Mouse (Mus musculus) cerebellum, postnatal 25 days (tissue): ENCODE data around the gene Msgn1.
A peak's percentile ranks its signal among the peaks of the same experiment; 100 is the strongest.

ENCODE experiments used
- DNase-seq, 2 experiments: peaks; one replicate each; pipeline ENCODE4 v3.0.0; 2021; ENCODE audit warnings: mixed read lengths in 2 of 2

The Msgn1 gene

DNA sequence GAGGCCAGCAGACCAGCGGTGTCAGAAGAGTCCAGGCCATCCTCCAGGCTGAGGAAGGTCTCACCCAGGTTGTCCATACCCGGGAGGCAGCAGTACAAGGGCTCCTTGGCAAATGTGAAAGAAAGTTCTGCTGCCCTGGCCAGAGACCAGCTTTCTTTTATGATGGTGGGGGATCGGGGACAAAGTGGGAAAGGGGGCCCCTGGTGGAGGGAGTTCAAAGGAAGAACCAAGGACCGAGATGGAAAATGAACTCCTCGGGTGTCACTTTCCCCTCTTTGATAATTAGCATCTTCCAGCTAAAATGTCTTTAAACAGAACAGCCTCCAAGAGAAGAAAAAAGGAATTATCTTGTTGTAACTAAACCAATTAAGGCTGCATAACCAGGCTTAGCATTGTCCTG, at the start of gene Msgn1:
Msgn1 (minus strand) TSS at position 101 of the 400 bp plus-strand sequence.
- DNase-seq: no peak

DNA sequence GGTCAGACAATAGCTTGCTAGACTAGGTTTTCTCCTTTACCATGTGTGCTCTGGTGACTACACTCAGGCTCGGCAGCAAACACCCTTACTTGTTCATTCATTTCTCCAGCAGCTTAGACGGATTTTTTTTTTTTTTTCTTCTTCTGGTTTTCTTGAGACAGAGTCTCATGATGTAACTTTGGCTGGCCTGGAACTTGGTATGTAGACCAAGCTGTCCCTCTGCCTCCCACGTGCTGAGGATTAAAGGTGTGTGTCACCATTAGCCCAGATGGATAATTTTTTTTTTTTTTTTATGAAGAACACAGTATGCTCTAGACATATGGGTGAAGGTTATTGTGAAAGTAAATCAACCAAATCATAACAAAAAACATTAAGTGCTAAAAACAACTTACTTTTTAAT, 41.5 kb upstream of the Msgn1 start:
- DNase-seq: no peak

DNA sequence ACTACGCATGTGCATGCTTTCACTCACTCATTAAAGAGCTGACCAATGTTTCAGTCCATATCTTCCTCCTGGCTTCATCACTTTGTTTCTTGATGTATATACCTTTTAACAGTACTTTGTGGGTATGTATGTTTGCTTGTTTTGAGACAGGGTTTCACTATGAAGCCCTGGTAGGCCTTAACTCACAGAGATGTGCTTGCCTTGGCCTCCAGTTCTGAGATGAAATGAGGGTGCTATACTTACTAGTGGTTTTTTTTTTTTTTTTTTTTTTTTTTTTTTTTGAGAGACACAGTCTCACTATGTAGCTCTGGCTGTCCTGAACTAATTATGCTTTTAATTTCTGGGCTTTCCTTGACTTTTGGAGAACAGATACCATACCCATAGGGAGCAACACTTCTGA, 38.7 kb upstream of the Msgn1 start:
- no peak for DNase-seq

DNA sequence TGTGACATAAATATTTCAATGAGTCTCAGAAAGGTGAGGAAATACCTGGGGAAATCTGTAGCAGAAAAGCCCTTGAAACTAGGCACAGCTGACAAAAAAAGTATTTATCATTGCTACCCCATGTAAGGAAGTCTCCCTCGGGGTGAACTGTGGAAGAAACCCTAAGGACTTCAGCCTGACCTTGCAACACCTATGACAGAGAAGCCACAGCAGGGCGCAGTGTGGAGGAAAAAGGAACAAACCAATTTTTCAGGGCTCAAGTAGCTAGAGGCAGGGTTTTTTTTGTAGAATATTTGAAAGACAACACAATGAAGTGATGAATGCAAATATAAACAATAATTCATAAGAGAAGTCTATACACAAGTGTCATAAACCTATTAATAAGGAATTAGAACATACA, 27.2 kb upstream of the Msgn1 start:
- no peak for DNase-seq

DNA sequence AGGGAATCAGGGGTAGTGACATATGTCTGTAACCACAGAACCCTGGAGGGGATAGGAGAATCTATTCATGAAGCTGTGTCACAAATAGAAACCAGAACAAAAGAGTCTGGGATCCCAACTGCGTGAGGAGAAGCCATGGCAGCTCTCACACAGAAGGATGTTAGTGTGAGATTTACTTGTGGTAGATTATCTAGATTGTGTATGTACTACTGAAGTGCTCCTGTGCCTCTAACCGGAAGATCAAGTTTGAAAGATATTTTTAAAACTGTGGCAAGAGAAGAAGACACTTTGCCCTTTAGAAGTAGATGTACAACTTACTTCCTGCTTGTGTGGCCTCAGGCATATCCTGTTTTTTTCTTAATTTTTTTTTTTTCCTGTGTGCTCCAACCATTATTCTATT, 21.5 kb upstream of the Msgn1 start:
- no peak for DNase-seq

DNA sequence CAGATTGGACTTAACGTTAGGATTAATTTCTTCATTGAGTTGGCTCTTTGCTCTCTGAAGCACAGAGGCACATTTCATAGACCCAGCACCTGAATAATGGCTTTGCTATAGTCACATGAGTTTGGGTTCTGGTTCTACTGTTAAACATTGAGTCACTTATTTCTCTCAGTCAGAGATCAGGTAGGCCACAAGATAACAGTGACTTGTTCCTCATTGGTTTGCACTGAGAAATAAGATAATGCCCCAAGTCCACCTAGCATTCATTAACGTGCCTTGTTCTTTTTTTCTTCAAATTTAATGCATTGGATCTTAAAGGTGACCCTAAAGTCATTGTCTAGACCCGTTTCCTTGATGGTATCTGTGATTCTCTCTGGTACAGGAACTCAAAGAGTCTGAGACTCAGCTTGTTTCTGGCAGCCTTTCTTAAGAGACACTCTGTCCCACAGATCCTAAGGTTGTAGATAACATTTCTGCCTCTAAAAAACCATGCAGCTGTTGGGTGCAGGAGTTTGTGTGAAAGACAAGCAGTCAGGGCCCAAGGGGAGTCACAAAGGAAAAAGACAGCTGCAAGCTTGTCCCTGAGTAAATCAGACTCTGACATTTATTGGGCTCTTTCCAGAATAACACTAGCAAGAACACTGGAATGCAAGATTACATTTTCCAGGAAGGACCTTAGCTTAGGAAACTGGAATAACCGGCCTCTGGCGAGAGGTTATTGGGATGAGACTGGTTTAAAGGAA, 17.9 kb upstream of the Msgn1 start:
- DNase-seq: no peak

DNA sequence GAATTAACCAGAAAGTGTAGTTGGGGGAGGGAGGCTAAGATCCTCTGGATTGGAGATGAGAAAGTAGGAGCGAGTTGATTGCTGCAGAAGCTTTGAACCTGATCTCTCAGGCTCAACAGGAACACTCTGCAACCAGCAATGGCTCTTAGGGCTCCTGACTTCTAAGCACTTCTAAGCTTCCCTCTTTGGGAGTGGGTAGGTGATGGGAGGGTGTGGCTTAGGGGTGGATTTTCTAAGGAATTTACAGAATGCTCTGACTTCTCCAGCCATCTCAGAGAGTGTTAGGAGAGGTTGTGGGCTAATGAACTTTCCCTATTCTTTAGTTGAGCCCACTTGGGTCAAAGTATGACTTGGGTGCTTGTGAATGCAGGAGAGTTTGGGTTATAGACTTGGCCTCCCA, 17.4 kb upstream of the Msgn1 start:
- no peak for DNase-seq

DNA sequence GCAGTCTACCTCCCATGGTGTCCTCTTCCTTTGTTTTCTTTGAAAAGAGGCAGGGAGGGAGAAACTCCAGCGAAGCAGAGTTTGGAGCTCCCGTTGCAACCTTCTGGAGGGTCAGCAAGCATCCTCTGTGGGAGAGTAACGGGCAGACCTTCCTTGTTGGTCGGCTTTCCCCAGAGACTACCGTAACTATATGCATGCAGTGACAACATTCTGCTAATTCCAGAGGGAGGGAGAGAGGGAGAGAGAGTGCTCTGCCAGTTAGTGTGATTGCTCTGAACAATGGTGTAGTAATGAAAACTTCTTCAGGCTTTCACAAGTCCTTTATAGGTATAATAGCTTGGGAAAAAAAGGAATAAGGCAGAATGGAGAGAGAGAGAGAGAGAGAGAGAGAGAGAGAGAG, 15.9 kb upstream of the Msgn1 start:
- DNase-seq: no peak

DNA sequence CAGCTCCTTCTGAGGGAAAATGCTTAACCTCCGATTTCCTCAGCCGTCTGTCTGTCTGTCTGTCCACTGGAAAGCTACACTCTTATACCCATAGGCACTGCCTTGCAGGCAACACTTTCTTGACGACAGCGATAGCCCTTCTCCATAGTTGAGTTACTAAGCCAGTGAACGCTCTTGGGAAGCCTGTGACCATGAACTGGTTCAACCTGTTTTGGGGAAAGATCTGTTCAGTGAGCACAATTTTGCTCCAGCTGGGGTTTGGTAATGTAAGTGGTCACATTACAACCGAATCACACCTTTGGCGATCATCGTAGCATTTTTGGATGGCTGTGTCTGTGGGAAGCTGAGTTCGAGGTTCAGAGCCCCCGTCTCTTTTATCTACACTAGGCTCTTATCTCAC, 14.3 kb upstream of the Msgn1 start:
- no peak for DNase-seq

DNA sequence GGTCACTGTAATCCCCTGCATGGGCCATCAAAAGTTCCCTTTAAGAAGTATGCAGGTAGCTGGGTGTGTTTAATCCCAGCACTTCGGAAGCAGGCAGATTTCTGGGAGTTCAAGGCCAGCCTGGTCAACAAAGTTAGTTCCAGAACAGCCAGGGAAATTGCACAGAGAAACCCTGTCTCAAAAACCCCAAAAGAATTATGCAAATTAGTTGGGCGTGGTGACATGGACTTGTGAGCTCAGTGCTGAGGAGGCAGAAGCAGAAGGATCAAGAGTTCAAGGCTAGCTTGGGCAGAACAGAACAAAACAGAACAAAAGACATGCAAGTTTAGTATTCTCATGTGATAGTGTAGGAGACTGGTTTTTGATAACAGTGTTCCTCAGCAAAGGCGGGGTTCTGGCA, 13.8 kb upstream of the Msgn1 start:
- DNase-seq: no peak

DNA sequence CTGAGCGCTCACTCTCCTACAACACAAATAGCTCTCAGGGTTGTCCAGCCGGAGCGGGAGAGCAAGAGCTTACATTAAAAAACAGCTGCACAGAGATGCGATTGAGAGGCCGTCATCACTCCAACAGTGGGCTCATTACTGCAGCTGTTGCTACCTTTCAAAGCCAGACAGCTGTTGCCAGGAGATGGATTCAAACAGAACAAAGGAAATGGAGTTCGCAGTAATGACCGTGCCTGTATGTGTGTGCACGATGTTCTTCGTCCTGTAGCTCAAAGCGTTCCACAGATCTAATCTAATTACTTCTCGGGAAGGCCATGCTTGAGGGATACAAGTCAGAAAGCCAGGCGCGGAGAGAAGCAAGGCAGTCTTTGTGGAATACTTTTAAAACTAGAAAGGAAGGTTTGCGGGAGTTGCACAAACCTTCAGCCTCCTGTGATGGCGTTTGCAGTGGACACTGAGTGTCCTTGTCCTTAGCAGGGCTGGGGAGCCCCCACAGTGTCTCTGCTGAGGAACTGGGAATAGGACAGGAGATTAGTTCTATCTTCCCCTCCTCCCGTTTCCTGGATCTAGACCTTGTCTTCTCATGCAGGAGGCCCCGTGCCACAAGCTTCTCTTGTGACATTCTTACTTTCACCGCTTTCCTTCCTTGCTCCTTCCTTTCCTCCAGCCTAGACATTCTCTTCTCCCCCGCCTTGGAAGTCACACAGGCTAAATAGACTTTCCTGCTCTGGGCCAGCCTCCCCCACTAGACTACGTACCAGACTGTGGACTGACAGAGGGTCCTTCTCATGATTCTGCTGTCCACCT, 13.0 kb upstream of the Msgn1 start:
- DNase-seq: no peak

DNA sequence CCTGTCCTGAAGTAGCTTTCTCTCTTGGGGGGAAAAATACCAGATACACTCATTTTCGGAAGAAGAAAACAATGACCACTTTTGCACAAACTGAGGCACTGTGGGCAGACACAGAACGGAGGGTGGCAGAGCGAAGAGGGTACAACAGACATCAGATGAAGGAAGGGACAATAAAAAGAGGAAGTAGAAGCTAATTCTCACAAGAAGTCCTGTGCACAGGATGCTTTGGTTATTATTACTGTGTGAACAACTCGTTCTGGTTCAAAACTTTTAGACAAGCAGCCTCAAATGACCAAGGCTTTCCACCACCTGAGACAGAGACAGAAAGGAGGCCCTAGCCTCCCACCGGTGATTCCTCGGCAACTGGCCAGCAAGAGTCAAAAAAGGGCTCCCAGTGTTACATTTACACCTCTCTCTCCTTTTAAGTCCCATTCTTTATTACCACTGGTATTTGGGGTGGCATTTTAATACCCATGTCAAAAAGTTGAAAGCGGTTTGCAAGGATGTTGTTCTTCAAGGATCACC, 9.0 kb upstream of the Msgn1 start:
- no peak for DNase-seq

DNA sequence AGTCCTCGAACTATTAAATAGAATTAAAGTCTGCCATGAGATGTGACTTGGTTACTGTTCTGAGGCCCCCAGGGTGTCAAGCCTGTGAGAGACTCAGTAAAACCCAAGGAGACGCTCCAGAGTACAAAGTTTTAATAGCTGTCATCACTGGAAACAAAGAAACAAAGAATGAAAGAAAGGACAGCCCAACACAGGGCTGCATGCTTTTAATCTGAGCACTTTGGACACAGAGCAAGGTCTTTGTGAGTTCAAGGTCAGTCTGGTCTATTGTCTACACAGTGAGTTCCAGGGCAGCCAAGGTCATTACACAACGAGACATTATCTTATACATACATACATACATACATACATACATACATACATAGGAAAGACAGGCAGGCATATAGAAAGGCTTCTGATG, 7.7 kb upstream of the Msgn1 start:
- DNase-seq: no peak

DNA sequence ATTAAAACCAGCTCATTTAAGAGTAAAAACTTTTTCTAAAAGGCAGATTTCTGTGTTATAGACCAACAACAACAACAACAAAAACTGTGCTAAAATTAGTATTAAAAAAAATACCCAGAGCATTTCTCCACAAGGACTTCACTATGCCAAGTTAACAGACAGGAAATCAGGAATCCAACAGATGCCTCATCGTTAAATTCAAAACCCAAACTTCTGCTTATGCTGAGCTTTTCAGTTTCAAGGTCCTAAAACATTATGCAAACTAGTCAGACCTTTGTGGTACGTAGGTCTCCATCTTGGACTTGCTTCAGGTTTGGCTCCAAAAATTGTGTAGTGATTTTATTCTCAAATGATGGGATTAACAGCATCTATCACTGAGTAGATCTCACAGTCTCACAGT, 6.8 kb upstream of the Msgn1 start:
- no peak for DNase-seq

DNA sequence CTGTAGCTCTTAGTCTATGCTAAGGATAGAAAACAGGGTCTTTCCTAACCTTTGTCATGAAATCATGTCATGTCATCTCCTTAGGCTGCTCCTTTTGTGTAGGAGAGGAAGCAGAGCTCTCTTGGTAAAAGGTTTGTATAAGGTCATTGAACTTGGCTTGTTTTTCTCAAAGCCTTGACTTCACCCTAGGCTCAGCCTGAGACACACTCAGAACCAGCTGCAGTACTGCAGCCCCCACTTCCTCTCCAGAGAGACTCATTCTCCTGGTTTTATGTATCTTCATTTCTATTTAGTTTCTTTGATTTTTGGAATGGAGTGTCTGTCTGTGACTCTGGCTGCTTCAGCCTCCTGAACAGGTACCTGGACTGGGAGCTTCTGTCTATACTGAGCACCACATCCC, 6.0 kb upstream of the Msgn1 start:
- DNase-seq: no peak

DNA sequence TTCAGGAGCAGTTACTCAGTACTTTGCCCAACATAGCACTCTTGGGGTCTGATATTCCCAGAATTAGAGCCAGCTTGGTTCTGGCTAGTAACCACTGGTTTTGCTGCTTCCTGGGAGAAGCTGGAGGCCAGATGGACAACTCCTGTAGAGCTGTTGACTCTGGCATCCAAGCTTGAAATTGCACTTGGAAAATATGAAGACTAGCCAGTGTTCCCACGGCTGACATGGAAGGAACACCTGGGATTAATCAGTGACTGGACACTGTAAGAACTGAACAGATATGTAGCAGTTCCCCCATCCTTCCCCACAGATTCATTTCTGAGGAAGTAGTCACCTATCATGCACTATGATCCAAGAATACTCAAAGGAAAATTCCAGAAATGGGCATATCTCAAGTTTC, 4.1 kb upstream of the Msgn1 start:
- no peak for DNase-seq

DNA sequence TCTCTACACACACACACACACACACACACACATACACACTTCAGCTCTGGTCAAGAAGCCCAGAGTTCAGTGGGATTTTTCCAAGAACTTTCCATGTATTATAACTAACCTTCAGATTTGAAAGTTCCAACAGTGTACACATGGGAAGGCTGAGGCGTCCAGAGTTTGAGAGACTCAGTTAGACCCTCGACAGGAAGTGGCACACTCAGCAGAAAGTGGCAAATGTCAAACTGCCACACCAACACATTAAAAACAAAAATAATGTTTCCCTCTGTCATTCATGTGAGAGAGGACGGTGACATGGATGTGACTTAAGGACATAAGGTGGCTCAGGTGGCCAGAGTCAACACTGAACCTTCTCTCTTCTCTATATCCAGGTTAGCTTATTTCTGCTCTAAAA, 1.6 kb upstream of the Msgn1 start:
- no peak for DNase-seq

DNA sequence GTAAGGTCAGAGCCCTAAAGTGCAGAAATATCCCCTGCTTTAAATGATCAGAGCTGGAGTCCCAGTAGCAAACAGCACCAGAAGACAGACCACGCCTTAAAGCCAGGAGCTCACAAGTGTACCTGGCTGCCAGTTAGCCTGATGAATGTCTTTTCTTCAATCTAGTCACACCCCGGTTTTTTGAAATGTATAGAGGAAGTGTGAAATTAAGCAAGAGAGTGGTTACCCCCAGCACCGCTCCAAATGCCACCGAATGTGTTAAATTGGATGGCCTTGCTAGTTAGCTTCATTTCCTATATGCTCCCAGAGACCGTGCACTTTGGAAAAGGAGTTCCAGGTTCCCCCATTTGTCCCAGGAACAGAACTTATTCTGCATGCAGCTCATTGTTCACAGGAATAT, 864 bp upstream of the Msgn1 start:
- DNase-seq: no peak

DNA sequence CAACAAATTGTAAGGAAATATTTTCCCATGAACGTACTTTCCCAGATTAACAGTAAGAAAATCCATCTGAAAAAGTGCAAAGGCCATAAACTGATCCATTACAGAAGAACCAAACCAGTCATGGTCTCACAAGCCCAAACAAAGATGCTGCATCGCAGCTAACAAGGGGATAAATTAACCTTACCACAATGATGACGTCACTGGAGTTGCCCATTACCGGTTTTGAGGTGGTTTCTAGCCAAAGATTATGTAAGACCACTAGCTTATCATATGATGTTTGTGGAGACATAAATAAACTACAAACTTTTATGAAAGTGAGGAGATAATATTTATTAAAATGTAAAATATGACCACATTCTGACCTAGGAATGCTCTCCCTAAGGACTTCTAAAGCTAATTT, 2.5 kb downstream of the Msgn1 start:
- DNase-seq: no peak

DNA sequence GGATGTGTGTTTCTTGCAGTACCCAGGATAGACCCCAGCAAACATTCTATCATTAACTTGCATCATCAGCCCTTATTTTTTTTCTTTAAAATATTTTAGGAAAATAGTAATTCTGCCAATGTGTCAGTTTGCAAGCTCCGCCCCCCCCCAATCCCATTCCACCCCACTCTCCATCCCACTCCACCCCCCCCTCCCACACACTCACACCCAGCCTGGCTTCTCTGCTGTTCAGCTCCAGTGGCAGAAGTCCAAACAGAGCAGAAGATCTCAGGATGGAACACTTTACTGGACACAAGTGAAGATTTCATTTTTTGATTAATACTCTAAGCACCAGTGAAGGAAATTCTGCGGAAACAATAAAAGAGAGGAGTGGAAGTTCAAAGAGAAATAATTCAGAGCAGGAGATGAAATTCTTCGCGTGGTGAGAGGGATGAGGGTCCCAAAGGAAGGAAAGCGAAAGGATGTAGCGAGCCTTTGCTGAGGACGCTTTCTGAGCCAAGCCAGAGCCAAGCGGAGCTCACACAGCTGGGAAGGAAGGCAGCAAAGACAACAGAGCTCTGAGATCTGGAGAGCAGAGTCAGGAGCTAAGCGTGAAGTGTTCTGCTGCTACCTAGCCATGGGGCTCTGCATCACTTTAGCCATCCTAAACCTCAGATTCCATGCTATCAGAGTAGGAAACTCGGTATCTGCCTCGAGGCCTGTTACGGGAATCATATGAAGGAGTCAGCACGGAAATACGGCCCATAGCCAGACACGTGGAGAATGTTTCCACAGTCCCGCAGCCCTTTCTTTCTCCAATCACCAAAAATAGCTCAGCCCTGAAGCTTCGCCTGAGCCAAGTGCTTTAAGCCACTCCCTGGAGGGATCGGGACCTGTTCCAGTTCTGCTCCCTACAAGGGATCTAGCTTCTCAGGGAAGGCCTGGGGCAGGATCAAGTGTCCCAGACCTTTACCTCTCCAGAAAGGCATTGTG, 4.8 kb downstream of the Msgn1 start:
- peak; percentile 62 to 69 for DNase-seq

DNA sequence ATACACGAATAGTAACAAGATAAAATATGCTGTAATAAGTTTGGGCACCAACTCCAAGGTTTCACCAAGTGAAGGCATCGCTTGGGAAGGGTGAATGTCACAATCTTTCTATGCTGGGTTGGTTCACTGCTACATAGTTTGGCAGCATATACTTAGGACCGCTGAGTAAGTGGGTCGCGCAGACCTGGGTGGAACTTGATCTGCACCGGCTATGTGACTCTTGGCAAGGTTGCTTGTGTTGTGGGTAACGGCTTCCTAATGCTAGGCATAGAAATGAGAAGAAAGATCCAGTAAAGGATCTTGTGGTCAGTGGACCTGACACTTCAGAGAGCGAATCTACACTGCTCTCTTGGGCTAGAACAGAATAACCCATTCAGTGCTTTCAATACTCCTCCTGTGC, 6.3 kb downstream of the Msgn1 start:
- DNase-seq: no peak

DNA sequence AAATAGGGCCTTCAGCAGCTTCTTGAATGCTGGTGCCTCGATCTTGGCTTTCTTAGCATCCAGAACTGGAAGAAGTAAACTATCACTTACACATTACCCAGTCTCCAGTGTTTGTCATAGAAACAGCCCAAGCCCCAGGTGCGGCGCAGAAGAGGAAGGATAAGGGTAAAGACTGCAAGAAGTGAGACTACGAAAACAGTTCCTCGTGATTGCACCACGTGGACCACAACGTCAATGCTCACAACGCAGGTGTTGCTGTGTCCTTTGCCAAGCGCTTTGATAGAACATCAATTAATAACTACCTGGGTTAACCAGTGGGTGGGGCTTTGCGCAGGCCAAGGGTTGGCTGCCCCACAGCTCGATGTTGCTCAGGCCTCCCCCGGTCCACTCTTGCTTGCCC, 8.1 kb downstream of the Msgn1 start:
- DNase-seq: no peak

DNA sequence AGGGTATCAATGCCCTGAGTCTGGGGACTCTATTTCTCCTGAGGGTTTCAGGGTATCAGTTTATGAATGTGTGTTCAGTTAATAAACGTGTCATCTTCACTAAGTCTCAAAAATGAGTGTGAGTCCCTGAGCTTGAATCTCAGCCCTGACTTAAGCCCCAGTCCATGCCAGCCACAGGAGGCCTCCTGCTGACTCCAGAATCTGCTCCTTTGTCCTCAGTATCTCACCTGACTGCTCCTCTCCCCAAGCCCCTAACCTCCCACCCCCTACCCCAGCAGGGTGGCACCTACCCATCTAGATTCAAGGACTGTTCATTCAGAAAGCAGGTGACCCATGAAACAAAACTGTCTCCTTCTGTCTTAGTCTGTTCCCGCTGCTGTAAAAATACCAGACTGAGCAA, 10.2 kb downstream of the Msgn1 start:
- DNase-seq: no peak
